Mouse (Mus musculus) gastrocnemius, adult 8-10 months (tissue): ENCODE results near the gene P4hb. TPM values are rescaled to one million over a fixed set of nuclear protein-coding genes. Genes with fewer than 3 reads are reported as not detected.
"Not testable (repeated sequence)": the region's sequence is repeated elsewhere in the genome, so short reads cannot be mapped to it uniquely, and the experiment has no call there.

ENCODE experiments used
- DNase-seq, 2 experiments: peaks; one replicate each; pipeline ENCODE4 v3.0.0; 2022; ENCODE audit warnings: low spot score in 2 of 2
- total RNA-seq, 4 experiments: library from RNA; stranded (reverse); gene quantifications; 2 replicates each; pipeline ENCODE4 v1.2.4; 2022

The P4hb gene
- total RNA-seq, 4 experiments from 2014 or later: 162 to 245 (median 209) TPM

DNA sequence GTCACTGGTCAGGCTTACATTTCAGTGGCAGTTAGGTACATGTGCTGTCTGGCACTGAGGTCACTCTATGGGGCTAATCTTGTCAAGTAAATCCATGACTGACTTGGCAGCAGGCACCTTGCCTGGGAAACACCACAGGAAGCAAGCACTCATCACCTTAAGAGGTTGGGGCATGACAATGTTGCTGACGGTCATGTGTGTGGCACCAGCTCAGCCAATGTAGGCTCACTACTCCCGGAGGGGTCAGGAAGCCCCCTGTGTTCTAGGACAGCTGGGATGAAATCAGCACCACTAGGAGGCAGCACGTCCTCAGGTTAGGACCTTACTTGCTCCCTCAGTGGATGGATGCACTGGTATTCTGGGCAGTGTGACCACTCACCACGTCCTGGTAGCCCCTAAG is 31.1 kb downstream of the P4hb start:
- DNase-seq: peak in 1 of 2 experiments; percentile 50

DNA sequence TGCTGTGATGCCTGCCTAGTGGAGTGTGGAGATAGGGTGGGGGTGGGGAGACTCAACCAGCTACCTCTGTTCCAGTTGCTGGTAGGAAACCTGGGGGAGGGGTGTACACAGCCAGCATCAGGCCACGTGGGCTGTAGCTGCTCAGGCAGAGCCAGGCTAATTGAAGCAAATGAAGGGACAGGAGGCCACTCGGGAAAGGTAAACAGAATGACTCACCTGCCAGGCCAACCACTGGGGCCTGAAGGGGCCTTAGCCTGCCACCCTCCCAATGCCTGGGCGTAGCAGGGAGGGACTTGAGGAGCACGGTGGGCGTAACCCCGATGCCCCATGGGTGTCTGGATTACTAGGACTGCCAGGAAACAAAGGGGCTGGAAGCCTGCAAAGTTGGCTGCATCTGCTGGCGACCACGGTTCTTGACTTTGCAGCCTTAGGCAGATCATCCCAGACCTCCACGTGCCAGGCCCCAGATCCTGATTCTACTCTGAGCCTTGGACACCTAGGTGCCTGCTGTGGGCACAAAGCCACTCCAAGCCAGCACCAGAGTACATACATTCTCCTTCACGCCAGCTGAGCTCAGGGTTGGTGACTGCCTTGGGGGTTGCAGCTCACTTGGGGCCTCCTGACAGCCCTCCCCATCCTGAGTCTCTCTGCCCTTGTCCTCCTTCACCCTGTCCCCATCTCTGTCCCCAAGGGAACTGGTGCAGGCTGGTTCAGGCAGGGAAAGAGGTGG is 33.6 kb downstream of the P4hb start:
- no peak for DNase-seq

GRCm38 (mm10) chr11:120538955-120539284 is 34.1 kb downstream of the P4hb start:
- no peak for DNase-seq

- peak; percentile 81 to 91 for DNase-seq
Observed at GRCm38 (mm10) chr11:120538485-120538884, 34.6 kb downstream of the P4hb start.

- no peak for DNase-seq
Observed at GRCm38 (mm10) chr11:120535804-120536203, 37.2 kb downstream of the P4hb start.

DNA sequence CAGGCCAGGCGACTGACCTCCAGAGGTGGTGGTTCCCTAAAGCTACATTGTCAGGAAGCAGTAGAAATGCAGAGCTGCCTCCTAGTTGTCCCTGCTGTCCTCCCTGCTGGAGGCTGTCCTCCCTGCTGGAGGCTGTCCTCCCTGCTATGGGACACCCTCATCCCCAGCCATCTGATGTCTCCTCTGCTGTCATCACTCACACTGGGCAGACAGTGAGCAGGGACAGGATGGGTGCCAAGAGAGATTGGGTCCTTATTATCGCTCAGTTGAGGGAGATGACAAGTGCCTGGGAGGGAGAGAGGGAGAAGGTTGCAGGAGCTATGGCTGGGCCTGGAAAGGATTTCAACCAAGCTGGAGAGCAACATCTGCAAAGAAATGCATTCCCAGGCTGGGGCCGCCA is 37.9 kb downstream of the P4hb start:
- no peak for DNase-seq

DNA sequence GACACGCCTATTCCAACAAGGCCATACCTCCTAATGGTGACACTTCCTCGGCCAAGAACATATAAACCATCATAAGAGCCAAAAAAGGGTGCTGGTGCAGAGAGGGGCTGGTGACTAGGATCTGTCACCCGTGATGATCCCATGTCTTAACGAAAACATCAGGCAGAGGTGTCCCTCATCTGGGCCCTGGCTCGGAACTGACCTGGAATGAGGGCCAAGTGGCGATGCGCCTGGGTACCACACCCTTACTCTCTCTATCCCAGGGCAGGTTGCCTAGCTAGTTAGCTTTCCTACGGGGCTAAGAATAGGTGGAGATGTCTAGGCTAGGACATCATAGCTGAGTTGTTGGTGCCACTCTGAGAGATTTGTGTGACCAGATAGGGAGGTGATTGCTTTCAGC is 39.0 kb downstream of the P4hb start:
- no peak for DNase-seq

DNA sequence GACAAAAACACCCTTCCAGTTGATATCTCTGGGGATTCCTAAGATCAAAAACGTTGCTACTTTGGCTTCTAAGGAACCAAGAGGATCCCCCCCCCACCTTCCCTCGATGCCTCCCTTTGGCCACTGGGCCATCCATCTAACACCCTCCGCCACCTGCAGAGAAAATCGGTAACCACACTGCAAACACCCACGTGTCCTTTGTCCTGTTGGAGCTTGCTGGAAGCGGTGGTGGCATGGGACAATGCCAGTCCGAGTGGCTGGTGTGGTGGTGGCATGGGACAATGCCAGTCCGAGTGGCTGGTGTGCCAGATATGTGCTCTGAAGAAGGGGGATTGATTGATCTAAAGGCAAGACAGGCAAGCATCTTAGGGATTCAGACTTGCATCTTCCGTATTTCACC is 41.4 kb downstream of the P4hb start:
- DNase-seq: no peak

- no peak for DNase-seq
Observed at GRCm38 (mm10) chr11:120530085-120530964, 42.7 kb downstream of the P4hb start, which contains the start of gene Gcgr. Gcgr (plus strand) TSS chr11:120530699.

- DNase-seq: no peak
Observed at GRCm38 (mm10) chr11:120528903-120529302, 44.1 kb downstream of the P4hb start.

- DNase-seq: no peak
Observed at GRCm38 (mm10) chr11:120527690-120528354, 45.2 kb downstream of the P4hb start.

DNA sequence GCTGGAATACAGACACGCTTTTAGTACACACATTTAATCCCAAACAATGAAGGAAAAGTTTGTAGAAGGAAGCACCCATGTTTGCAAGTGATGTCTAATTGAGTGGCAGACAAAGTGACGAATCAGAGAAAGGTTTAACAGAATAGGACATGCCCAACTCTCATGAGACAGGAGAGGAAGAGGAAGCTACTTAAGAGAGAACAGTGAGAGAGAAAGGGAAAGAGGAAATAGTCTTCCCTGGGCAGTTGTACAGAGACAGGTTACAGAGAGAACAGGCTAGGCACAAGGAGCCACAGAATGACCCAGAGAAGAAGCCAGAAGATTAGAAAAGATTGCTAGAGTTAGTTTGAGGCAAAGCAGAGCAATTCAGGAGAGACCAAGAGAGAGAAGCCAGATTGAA is 47.1 kb downstream of the P4hb start:
- no peak for DNase-seq

DNA sequence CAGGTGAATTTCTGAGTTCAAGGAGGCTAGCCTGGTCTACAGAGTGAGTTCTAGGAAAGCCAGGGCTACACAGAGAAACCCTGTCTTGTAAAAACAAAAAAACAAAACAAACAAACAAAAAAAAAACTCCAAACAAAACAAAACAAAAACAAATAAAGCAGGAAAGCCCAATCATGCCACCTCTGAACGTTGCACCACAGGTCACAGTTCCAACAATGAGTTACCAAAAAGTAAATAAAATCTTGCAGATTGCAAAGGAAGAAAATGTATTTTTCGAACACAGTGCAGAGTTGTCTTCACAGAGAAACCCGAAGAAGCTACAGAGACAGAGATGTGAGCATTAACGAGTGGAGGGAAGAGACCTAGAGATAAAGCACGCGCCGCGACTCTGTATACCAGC is 50.5 kb downstream of the P4hb start:
- DNase-seq: no peak

GRCm38 (mm10) chr11:120520967-120521540 is 52.0 kb downstream of the P4hb start:
- peak; percentile 74 to 84 for DNase-seq

DNA sequence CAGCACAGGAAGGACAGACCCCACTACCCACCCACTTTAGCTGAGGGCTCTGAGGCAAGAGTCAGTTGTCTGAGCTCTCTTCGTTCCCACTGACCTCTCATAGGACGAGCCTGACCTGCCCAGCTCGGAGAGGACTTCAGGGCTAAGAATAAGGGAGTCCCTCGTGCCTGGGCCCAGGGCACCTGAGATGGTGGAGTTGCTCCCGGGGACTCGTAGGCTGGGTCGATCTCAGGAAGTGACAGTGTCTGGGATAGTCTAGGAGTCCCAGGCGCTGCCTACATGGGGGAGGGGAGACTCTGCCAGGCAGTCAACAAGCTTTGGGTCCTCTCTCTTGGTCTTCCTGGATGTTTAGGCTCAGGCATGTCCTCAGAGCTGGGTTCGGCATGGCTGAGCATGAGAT is 52.6 kb downstream of the P4hb start:
- no peak for DNase-seq

- peak; percentile 54 to 71 for DNase-seq
Observed at GRCm38 (mm10) chr11:120519738-120520137, 53.3 kb downstream of the P4hb start.

DNA sequence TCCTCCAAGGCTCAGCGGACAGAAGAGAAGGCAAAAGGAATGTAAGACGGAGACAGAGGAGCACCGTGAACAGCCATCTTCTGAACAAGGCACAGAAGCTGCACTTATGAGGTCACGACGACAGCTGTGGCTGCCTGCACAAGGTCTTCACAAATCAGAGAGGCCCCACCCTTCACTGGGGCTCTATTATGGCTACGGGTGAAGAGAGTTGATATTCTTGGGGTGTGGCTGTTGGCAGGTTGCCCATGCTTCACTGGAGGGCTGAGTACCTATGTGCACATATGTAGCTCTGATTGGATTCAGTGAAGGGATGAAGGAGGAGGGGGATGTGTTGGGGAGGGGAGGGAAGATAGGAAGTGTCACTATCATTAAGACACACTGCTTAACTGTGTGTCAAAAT is 54.5 kb downstream of the P4hb start:
- DNase-seq: no peak

DNA sequence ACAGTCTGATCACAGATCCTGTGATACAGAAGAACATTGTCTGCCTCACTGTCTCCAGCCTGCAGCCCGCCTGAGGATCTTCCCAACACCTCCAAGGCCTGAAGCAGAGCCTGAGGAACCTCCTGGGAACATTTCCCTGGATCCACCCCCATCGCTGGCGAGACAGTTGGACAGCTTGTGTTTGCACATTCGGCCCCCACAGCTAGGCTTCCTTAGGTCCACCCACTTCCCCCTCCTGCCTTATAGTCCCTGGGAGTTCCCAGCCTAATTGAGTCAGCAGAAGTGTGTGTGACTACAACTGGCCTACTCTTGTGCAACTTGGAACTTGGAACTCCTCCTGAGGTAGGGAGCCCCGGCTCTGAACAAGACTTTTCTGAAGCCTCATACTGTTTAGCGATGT is 55.0 kb downstream of the P4hb start:
- DNase-seq: peak in 1 of 2 experiments; percentile 37

- DNase-seq: no peak
Observed at GRCm38 (mm10) chr11:120517147-120517546, 55.9 kb downstream of the P4hb start.

- DNase-seq: peak; percentile 76 to 83
Observed at GRCm38 (mm10) chr11:120515611-120516010, 57.4 kb downstream of the P4hb start.

DNA sequence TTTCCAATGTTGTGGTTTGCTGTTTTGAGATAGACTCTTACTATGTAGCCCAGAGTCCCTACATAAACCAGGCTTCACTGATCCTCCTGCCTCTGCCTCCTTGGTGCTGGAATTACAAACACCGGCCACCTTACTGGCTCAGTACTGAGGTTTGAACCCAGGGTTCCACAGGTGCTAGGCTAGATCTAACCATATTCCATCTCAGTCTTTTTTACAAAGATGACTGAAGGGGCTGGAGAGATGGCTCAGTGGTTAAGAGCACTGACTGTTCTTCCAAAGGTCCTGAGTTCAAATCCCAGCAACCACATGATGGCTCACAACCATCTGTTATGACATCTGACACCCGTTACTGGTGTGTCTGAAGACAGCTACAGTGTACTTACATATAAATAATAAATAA is 58.8 kb downstream of the P4hb start:
- not testable (repeated sequence) for DNase-seq
